Mouse (Mus musculus) midbrain, embryonic 12.5 days (tissue): ENCODE measurements around the gene Clba1. TPM values are rescaled to one million over a fixed set of nuclear protein-coding genes. Genes with fewer than 3 reads are reported as not detected.
"Not testable (repeated sequence)": the region's sequence is repeated elsewhere in the genome, so short reads cannot be mapped to it uniquely, and the experiment has no call there.

Experiments
- ATAC-seq: fragments of 200-750 bp; cut with Nextera tagmentation; 2 replicates; pipeline ENCODE4 v1.8.0; 2017; ENCODE audit warnings: low read depth, moderate TSS enrichment, moderate library complexity; ENCODE audit not compliant: low FRiP score
- H3K27ac ChIP-seq: fragments of 300-500 bp; sonication (generic); replicated peaks from 2 replicates; pipeline ENCODE4 v1.5.1; 2016; ENCODE audit warnings: mild to moderate bottlenecking
- H3K27me3 ChIP-seq: fragments of 300-500 bp; sonication (generic); 2 replicates; pipeline ENCODE4 v1.6.1; 2016; ENCODE audit warnings: mild to moderate bottlenecking
- H3K36me3 ChIP-seq: fragments of 300-500 bp; sonication (generic); 2 replicates; pipeline ENCODE4 v1.6.1; 2016
- H3K4me1 ChIP-seq: fragments of 300-500 bp; sonication (generic); 2 replicates; pipeline ENCODE4 v1.6.1; 2016
- H3K4me2 ChIP-seq: fragments of 300-500 bp; sonication (generic); replicated peaks from 2 replicates; pipeline ENCODE4 v1.6.1; 2016; ENCODE audit warnings: mild to moderate bottlenecking, moderate library complexity
- H3K4me3 ChIP-seq: fragments of 300-500 bp; sonication (generic); 2 replicates; pipeline ENCODE4 v1.5.1; 2016; ENCODE audit warnings: mild to moderate bottlenecking
- H3K9ac ChIP-seq: fragments of 300-500 bp; sonication (generic); replicated peaks from 2 replicates; pipeline ENCODE4 v1.6.1; 2016; ENCODE audit warnings: mild to moderate bottlenecking, moderate library complexity
- H3K9me3 ChIP-seq: fragments of 300-500 bp; sonication (generic); 2 replicates; pipeline ENCODE4 v1.6.1; 2016; ENCODE audit warnings: mild to moderate bottlenecking
- WGBS: fragments of 180-500 bp; shearing (Covaris S2); methylation state at CpG from one replicate; pipeline ENCODE4 v1.1.7; 2016; 5-methylcytosine and 5-hydroxymethylcytosine counted together
- polyA plus RNA-seq: library from polyadenylated mRNA; unstranded; fragments of >200 nt; fragmentation: Nextera tagmentation; extraction: Ambion mirVana; gene quantifications from 2 replicates; pipeline ENCODE4 v1.2.1, GENCODE M21; 2016

Gene Clba1
- polyA plus RNA-seq, 1 experiment from 2014 or later: 16.7 TPM

- Histone ChIP-seq H3K27me3 (peaks cover 45% of the 10 kb centered on the region), H3K4me2 (peak overlapping the region; percentile 99), H3K9me3 (no peaks in the 10 kb centered on the region), H3K4me1 (peaks cover 21% of the 10 kb centered on the region), H3K27ac (no peak overlapping the region), H3K36me3 (peaks cover 18% of the 10 kb centered on the region), H3K9ac (peak overlapping the region; percentile 71; the same call in 1 of the 2 replicates), H3K4me3 (no peak overlapping the region)
- no peak for ATAC-seq
- 86% methylated on average over 4 of the region's 4 CpGs for WGBS
Measured at GRCm38 (mm10) chr12:112807796-112808195, 941 bp upstream of the Clba1 start.

GRCm38 (mm10) chr12:112808212-112808586, 538 bp upstream of the Clba1 start:
- WGBS: 63% methylated on average over 5 of the region's 5 CpGs
- peaks cover 22% of the 10 kb centered on the region for H3K36me3 ChIP-seq
- H3K27me3 ChIP-seq: peaks cover 41% of the 10 kb centered on the region
- H3K9ac ChIP-seq: peak overlapping the region; percentile 71
- peak overlapping the region; percentile 99 for H3K4me2 ChIP-seq
- ATAC-seq: peak; percentile 45
- H3K27ac ChIP-seq: peak overlapping the region; percentile 66
- no peaks in the 10 kb centered on the region for H3K9me3 ChIP-seq
- peaks cover 21% of the 10 kb centered on the region for H3K4me1 ChIP-seq
- peak overlapping the region; percentile 70 for H3K4me3 ChIP-seq

GRCm38 (mm10) chr12:112809641-112810040, 904 bp downstream of the Clba1 start:
- Histone ChIP-seq H3K9ac (peak overlapping the region; percentile 71), H3K27ac (no peak overlapping the region), H3K4me2 (peak overlapping the region; percentile 99), H3K4me3 (peak overlapping the region; percentile 70), H3K4me1 (peaks cover 21% of the 10 kb centered on the region), H3K27me3 (peaks cover 28% of the 10 kb centered on the region), H3K9me3 (no peaks in the 10 kb centered on the region), H3K36me3 (peaks cover 36% of the 10 kb centered on the region)
- ATAC-seq: no peak
- 27% methylated on average over 8 of the region's 8 CpGs for WGBS

GRCm38 (mm10) chr12:112810092-112810885, 1.6 kb downstream of the Clba1 start:
- ATAC-seq: no peak
- 69% methylated on average over 19 of the region's 19 CpGs for WGBS
- Histone ChIP-seq H3K4me2 (peak overlapping the region; percentile 99), H3K4me1 (peaks cover 21% of the 10 kb centered on the region), H3K36me3 (peaks cover 43% of the 10 kb centered on the region), H3K9ac (0 out of 2 replicates have a peak overlapping the region, but pooled peaks have one; percentile 71), H3K27ac (no peak overlapping the region), H3K27me3 (peaks cover 23% of the 10 kb centered on the region; the same call in 1 of the 2 replicates), H3K9me3 (no peaks in the 10 kb centered on the region), H3K4me3 (peak overlapping the region; percentile 70; the same call in 1 of the 2 replicates)

GRCm38 (mm10) chr12:112813370-112813769, 4.6 kb downstream of the Clba1 start:
- Histone ChIP-seq H3K4me2 (no peak overlapping the region), H3K9me3 (no peaks in the 10 kb centered on the region), H3K4me3 (no peak overlapping the region), H3K27me3 (peaks cover 7% of the 10 kb centered on the region; the same call in 1 of the 2 replicates), H3K36me3 (peaks cover 69% of the 10 kb centered on the region), H3K4me1 (peaks cover 15% of the 10 kb centered on the region), H3K27ac (no peak overlapping the region), H3K9ac (no peak overlapping the region)
- ATAC-seq: no peak
- whole genome bisulfite sequencing: 86% methylated on average over 7 of the region's 7 CpGs

GRCm38 (mm10) chr12:112814682-112815470, 6.1 kb downstream of the Clba1 start:
- H3K4me1 ChIP-seq: peaks cover 3% of the 10 kb centered on the region
- no peaks in the 10 kb centered on the region for H3K9me3 ChIP-seq
- WGBS: 78% methylated on average over 14 of the region's 14 CpGs
- ATAC-seq: no peak
- H3K36me3 ChIP-seq: peaks cover 84% of the 10 kb centered on the region
- no peak overlapping the region for H3K27ac ChIP-seq
- H3K4me3 ChIP-seq: no peak overlapping the region
- H3K9ac ChIP-seq: no peak overlapping the region
- peaks cover 7% of the 10 kb centered on the region; the same call in 1 of the 2 replicates for H3K27me3 ChIP-seq
- no peak overlapping the region for H3K4me2 ChIP-seq

- Histone ChIP-seq H3K4me2 (no peak overlapping the region), H3K4me3 (no peak overlapping the region), H3K4me1 (no peaks in the 10 kb centered on the region), H3K9me3 (no peaks in the 10 kb centered on the region), H3K9ac (no peak overlapping the region), H3K36me3 (peaks cover 93% of the 10 kb centered on the region), H3K27me3 (no peaks in the 10 kb centered on the region), H3K27ac (no peak overlapping the region)
- ATAC-seq: no peak
- WGBS: 65% methylated on average over 4 of the region's 4 CpGs
Measured at GRCm38 (mm10) chr12:112816294-112816693, 7.6 kb downstream of the Clba1 start.

GRCm38 (mm10) chr12:112816866-112817265, 8.1 kb downstream of the Clba1 start:
- H3K27ac ChIP-seq, H3K27me3 ChIP-seq, ATAC-seq, H3K9ac ChIP-seq, H3K4me2 ChIP-seq, H3K4me3 ChIP-seq, H3K4me1 ChIP-seq, H3K9me3 ChIP-seq: not testable (repeated sequence)
- 84% methylated on average over 7 of the region's 7 CpGs for WGBS
- peaks cover 93% of the 10 kb centered on the region for H3K36me3 ChIP-seq

GRCm38 (mm10) chr12:112819057-112819662, 10.4 kb downstream of the Clba1 start:
- Histone ChIP-seq H3K27me3 (no peaks in the 10 kb centered on the region), H3K36me3 (peaks cover 85% of the 10 kb centered on the region), H3K9me3 (no peaks in the 10 kb centered on the region), H3K27ac (no peak overlapping the region), H3K4me2 (no peak overlapping the region), H3K4me1 (peaks cover 11% of the 10 kb centered on the region), H3K4me3 (no peak overlapping the region), H3K9ac (no peak overlapping the region)
- 95% methylated on average over 8 of the region's 8 CpGs for WGBS
- no peak for ATAC-seq

- Histone ChIP-seq H3K9me3 (no peaks in the 10 kb centered on the region), H3K36me3 (peaks cover 80% of the 10 kb centered on the region), H3K4me2 (no peak overlapping the region), H3K4me1 (peaks cover 16% of the 10 kb centered on the region), H3K4me3 (no peak overlapping the region), H3K9ac (no peak overlapping the region), H3K27ac (no peak overlapping the region), H3K27me3 (no peaks in the 10 kb centered on the region)
- WGBS: 78% methylated on average over 12 of the region's 12 CpGs
- no peak for ATAC-seq
Measured at GRCm38 (mm10) chr12:112820401-112820999, 11.8 kb downstream of the Clba1 start.

GRCm38 (mm10) chr12:112821216-112821615, 12.5 kb downstream of the Clba1 start:
- Histone ChIP-seq H3K36me3 (peaks cover 79% of the 10 kb centered on the region), H3K4me1 (peaks cover 24% of the 10 kb centered on the region), H3K27ac (no peak overlapping the region), H3K9me3 (no peaks in the 10 kb centered on the region), H3K9ac (no peak overlapping the region), H3K4me3 (no peak overlapping the region), H3K27me3 (no peaks in the 10 kb centered on the region), H3K4me2 (no peak overlapping the region)
- no peak for ATAC-seq
- WGBS: 66% methylated on average over 1 of the region's 1 CpGs
